Mouse (Mus musculus) ovary, adult 18-20 months (tissue): ENCODE measurements around the gene Pmel.

Experiments
- DNase-seq: peaks from one replicate; pipeline ENCODE4 v3.0.0; 2022; ENCODE audit warnings: low spot score, mixed read lengths

The Pmel gene

DNA sequence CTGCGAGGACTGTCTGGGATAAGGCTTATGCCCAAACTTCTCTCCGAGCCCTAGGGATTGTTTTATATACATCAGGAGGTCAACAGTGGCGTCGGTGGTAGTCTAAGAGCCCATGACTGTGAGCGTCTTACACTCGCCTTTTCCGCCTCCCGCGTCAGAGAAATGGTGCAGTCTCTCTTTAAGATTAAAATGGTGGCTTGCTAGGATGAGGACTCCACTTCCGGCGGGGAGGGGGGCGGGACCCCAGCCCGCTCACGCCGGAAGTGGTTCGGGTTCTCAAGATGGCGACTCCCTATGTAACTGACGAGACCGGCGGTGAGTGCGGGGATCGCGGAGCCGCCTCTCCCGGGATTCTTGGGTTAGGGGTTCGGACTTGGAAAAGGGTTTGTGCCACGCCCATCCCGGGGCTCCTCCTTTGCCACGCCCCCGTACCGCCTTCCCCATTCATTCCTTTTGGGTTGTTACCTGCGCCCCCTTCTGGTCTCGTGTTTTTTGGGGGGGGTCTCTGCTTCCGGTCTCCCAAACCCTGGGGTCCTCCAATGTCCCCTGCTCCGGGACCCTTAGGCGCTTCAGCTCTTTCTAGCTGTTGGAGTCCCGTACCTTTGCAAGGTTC, 44.4 kb downstream of the Pmel start:
- DNase-seq, result peak; percentile 63
